Mouse (Mus musculus): ENCODE measurements around the gene Urah.

The Urah gene

GRCm38 (mm10) chr7:140834968-140835757, at the start of gene Urah:
Urah (plus strand) TSS chr7:140835018.
- no peak for DNase-seq (ENCODE audit: low read depth, low spot score)

- no peak for DNase-seq (ENCODE audit: low read depth, low spot score)
These were observed 47.3 kb upstream of the Urah start, which contains the start of gene Syce1 for GRCm38 (mm10) chr7:140787406-140788052. Syce1 (minus strand) TSS chr7:140787852.

- DNase-seq (ENCODE audit: low read depth, low spot score): no peak
These were observed 46.8 kb upstream of the Urah start for GRCm38 (mm10) chr7:140788053-140788435.

GRCm38 (mm10) chr7:140793541-140793940, 41.3 kb upstream of the Urah start:
- no peak for DNase-seq (ENCODE audit: low read depth, low spot score)

- DNase-seq (ENCODE audit: low read depth, low spot score): no peak
These were observed 37.2 kb upstream of the Urah start for GRCm38 (mm10) chr7:140797619-140798018.

GRCm38 (mm10) chr7:140798212-140798611, 36.6 kb upstream of the Urah start:
- no peak for DNase-seq (ENCODE audit: low read depth, low spot score)

GRCm38 (mm10) chr7:140802629-140803028, 32.2 kb upstream of the Urah start:
- no peak for DNase-seq (ENCODE audit: low read depth, low spot score)

GRCm38 (mm10) chr7:140805704-140806103, 29.1 kb upstream of the Urah start:
- no peak for DNase-seq (ENCODE audit: low read depth, low spot score)

- no peak for DNase-seq (ENCODE audit: low read depth, low spot score)
These were observed 24.3 kb upstream of the Urah start for GRCm38 (mm10) chr7:140810496-140810895.

- no peak for DNase-seq (ENCODE audit: low read depth, low spot score)
These were observed 23.1 kb upstream of the Urah start for GRCm38 (mm10) chr7:140811714-140812113.

GRCm38 (mm10) chr7:140812850-140813249, 22.0 kb upstream of the Urah start:
- DNase-seq (ENCODE audit: low read depth, low spot score): no peak

- DNase-seq (ENCODE audit: low read depth, low spot score): no peak
These were observed 14.6 kb upstream of the Urah start for GRCm38 (mm10) chr7:140820173-140820572.

GRCm38 (mm10) chr7:140821305-140821652, 13.5 kb upstream of the Urah start:
- DNase-seq (ENCODE audit: low read depth, low spot score): no peak

GRCm38 (mm10) chr7:140821653-140822329, 13.0 kb upstream of the Urah start, which contains the start of gene Zfp941:
Zfp941 (minus strand) TSS chr7:140822178.
- peak; percentile 66 for DNase-seq (ENCODE audit: low read depth, low spot score)

- DNase-seq (ENCODE audit: low read depth, low spot score): no peak
These were observed 12.1 kb upstream of the Urah start for GRCm38 (mm10) chr7:140822731-140823130.

GRCm38 (mm10) chr7:140828171-140828881, 6.5 kb upstream of the Urah start:
- DNase-seq (ENCODE audit: low read depth, low spot score): no peak

GRCm38 (mm10) chr7:140831447-140831846, 3.4 kb upstream of the Urah start:
- no peak for DNase-seq (ENCODE audit: low read depth, low spot score)

- DNase-seq (ENCODE audit: low read depth, low spot score): no peak
These were observed 1.5 kb upstream of the Urah start for GRCm38 (mm10) chr7:140833341-140833740.

- DNase-seq (ENCODE audit: low read depth, low spot score): no peak
These were observed 905 bp downstream of the Urah start for GRCm38 (mm10) chr7:140835758-140836087.

GRCm38 (mm10) chr7:140836243-140837115, 1.7 kb downstream of the Urah start:
- no peak for DNase-seq (ENCODE audit: low read depth, low spot score)

GRCm38 (mm10) chr7:140839556-140839955, 4.7 kb downstream of the Urah start:
- no peak for DNase-seq (ENCODE audit: low read depth, low spot score)
